Mouse (Mus musculus): ENCODE data around the gene Csf2rb2. TPM values are rescaled to one million over a fixed set of nuclear protein-coding genes. Genes with fewer than 3 reads are reported as not detected.

Gene Csf2rb2
- total and polyA plus RNA-seq, 2 experiments = 0.37 to 1.1 TPM

GRCm38 (mm10) chr15:78243061-78243460 lies 62.5 kb downstream of the Csf2rb2 start:
- Histone ChIP-seq H3K9ac (ENCODE audit: low read depth, low read length) (no peak overlapping the region), H3K79me2 (ENCODE audit: control insufficient read depth, insufficient read depth, low read length) (no peaks in the 10 kb centered on the region), H3K36me3 (ENCODE audit: control insufficient read depth, insufficient read depth, low read length) (no peaks in the 10 kb centered on the region), H3K27ac (replicated peaks; ENCODE audit: insufficient read depth, low read depth, low read length) (no peak overlapping the region), H3K4me3 (ENCODE audit: insufficient read depth, low read depth, low read length) (no peak overlapping the region), H3K27me3 (ENCODE audit: control insufficient read depth, insufficient read depth, low read length) (no peaks in the 10 kb centered on the region), H3K4me1 (ENCODE audit: control insufficient read depth, insufficient read depth, low read length) (no peaks in the 10 kb centered on the region)
- 77% methylated on average over 8 of the region's 8 CpGs for WGBS
- TF ChIP-seq CTCF (IDR thresholded peaks at IDR 0.05; ENCODE audit: low read depth, low read length) (no peak), POLR2A (IDR thresholded peaks at IDR 0.05; ENCODE audit: extremely low read depth, insufficient read depth, low read length) (no peak)
- DNase-seq (ENCODE audit: extremely low read depth, low read depth, low spot score) = no peak

- Histone ChIP-seq H3K4me3 (ENCODE audit: insufficient read depth, low read depth, low read length) (no peak overlapping the region), H3K36me3 (ENCODE audit: control insufficient read depth, insufficient read depth, low read length) (no peaks in the 10 kb centered on the region), H3K4me1 (ENCODE audit: control insufficient read depth, insufficient read depth, low read length) (no peaks in the 10 kb centered on the region), H3K27me3 (ENCODE audit: control insufficient read depth, insufficient read depth, low read length) (no peaks in the 10 kb centered on the region), H3K9ac (ENCODE audit: low read depth, low read length) (no peak overlapping the region), H3K27ac (replicated peaks; ENCODE audit: insufficient read depth, low read depth, low read length) (no peak overlapping the region), H3K79me2 (ENCODE audit: control insufficient read depth, insufficient read depth, low read length) (no peaks in the 10 kb centered on the region)
- 68% methylated on average over 11 of the region's 11 CpGs for WGBS
- DNase-seq (ENCODE audit: extremely low read depth, low read depth, low spot score) = no peak
- TF ChIP-seq POLR2A (IDR thresholded peaks at IDR 0.05; ENCODE audit: extremely low read depth, insufficient read depth, low read length) (no peak), CTCF (IDR thresholded peaks at IDR 0.05; ENCODE audit: low read depth, low read length) (no peak)
Observed at GRCm38 (mm10) chr15:78241335-78241734, 64.2 kb downstream of the Csf2rb2 start.

- no peak overlapping the region for H3K4me3 ChIP-seq (ENCODE audit: insufficient read depth, low read depth, low read length)
- H3K9ac ChIP-seq (ENCODE audit: low read depth, low read length) = no peak overlapping the region
- 69% methylated on average over 14 of the region's 14 CpGs for WGBS
- no peaks in the 10 kb centered on the region for H3K27me3 ChIP-seq (ENCODE audit: control insufficient read depth, insufficient read depth, low read length)
- H3K36me3 ChIP-seq (ENCODE audit: control insufficient read depth, insufficient read depth, low read length) = no peaks in the 10 kb centered on the region
- no peak overlapping the region for H3K27ac ChIP-seq (replicated peaks; ENCODE audit: insufficient read depth, low read depth, low read length)
- H3K4me1 ChIP-seq (ENCODE audit: control insufficient read depth, insufficient read depth, low read length) = no peaks in the 10 kb centered on the region
- no peak for DNase-seq (ENCODE audit: extremely low read depth, low read depth, low spot score)
- no peaks in the 10 kb centered on the region for H3K79me2 ChIP-seq (ENCODE audit: control insufficient read depth, insufficient read depth, low read length)
- TF ChIP-seq CTCF (IDR thresholded peaks at IDR 0.05; ENCODE audit: low read depth, low read length) = no peak
- no peak for TF ChIP-seq POLR2A (IDR thresholded peaks at IDR 0.05; ENCODE audit: extremely low read depth, insufficient read depth, low read length)
Observed at GRCm38 (mm10) chr15:78239956-78240617, 65.4 kb downstream of the Csf2rb2 start.

GRCm38 (mm10) chr15:78239453-78239852 lies 66.1 kb downstream of the Csf2rb2 start:
- Histone ChIP-seq H3K27me3 (ENCODE audit: control insufficient read depth, insufficient read depth, low read length) (no peaks in the 10 kb centered on the region), H3K4me3 (ENCODE audit: insufficient read depth, low read depth, low read length) (no peak overlapping the region), H3K79me2 (ENCODE audit: control insufficient read depth, insufficient read depth, low read length) (no peaks in the 10 kb centered on the region), H3K36me3 (ENCODE audit: control insufficient read depth, insufficient read depth, low read length) (no peaks in the 10 kb centered on the region), H3K4me1 (ENCODE audit: control insufficient read depth, insufficient read depth, low read length) (no peaks in the 10 kb centered on the region), H3K9ac (ENCODE audit: low read depth, low read length) (no peak overlapping the region), H3K27ac (replicated peaks; ENCODE audit: insufficient read depth, low read depth, low read length) (no peak overlapping the region)
- TF ChIP-seq POLR2A (IDR thresholded peaks at IDR 0.05; ENCODE audit: extremely low read depth, insufficient read depth, low read length) (no peak), CTCF (IDR thresholded peaks at IDR 0.05; ENCODE audit: low read depth, low read length) (peak; percentile 85)
- DNase-seq (ENCODE audit: extremely low read depth, low read depth, low spot score) = peak; percentile 62
- WGBS = 18% methylated on average over 10 of the region's 10 CpGs

GRCm38 (mm10) chr15:78234823-78235509 lies 70.6 kb downstream of the Csf2rb2 start:
- H3K4me1 ChIP-seq (ENCODE audit: control insufficient read depth, insufficient read depth, low read length) = no peaks in the 10 kb centered on the region
- H3K36me3 ChIP-seq (ENCODE audit: control insufficient read depth, insufficient read depth, low read length) = no peaks in the 10 kb centered on the region
- WGBS = 76% methylated on average over 5 of the region's 5 CpGs
- H3K27ac ChIP-seq (replicated peaks; ENCODE audit: insufficient read depth, low read depth, low read length) = no peak overlapping the region
- H3K4me3 ChIP-seq (ENCODE audit: insufficient read depth, low read depth, low read length) = no peak overlapping the region
- TF ChIP-seq POLR2A (IDR thresholded peaks at IDR 0.05; ENCODE audit: extremely low read depth, insufficient read depth, low read length) (no peak), CTCF (IDR thresholded peaks at IDR 0.05; ENCODE audit: low read depth, low read length) (no peak)
- no peak for DNase-seq (ENCODE audit: extremely low read depth, low read depth, low spot score)
- H3K9ac ChIP-seq (ENCODE audit: low read depth, low read length) = no peak overlapping the region
- H3K27me3 ChIP-seq (ENCODE audit: control insufficient read depth, insufficient read depth, low read length) = no peaks in the 10 kb centered on the region
- no peaks in the 10 kb centered on the region for H3K79me2 ChIP-seq (ENCODE audit: control insufficient read depth, insufficient read depth, low read length)

Other genes with a start within 250 kb of the Csf2rb2 start
- gene Cacng2, start 185.7 kb downstream of the Csf2rb2 start, total RNA-seq (2014; rRNA removed) = not detected in 2 replicates
- not detected in 2 replicates for gene Cacng2, start 185.7 kb downstream of the Csf2rb2 start, polyA plus RNA-seq (2012; rRNA removed)
- 5.9 and 6.6 TPM in 2 replicates for gene Ift27, start 131.6 kb downstream of the Csf2rb2 start, total RNA-seq (2014; rRNA removed)
- gene Ift27, start 131.6 kb downstream of the Csf2rb2 start, polyA plus RNA-seq (2012; rRNA removed) = 16.7 and 17.2 TPM in 2 replicates
- gene Pvalb, start 99.3 kb downstream of the Csf2rb2 start, total RNA-seq (2014; rRNA removed) = 1.5 TPM in 1 of 2 replicates, not detected in the other
- gene Pvalb, start 99.3 kb downstream of the Csf2rb2 start, polyA plus RNA-seq (2012; rRNA removed) = not detected in 2 replicates
- 2.1 and 3.2 TPM in 2 replicates for gene Ncf4, start 60.9 kb downstream of the Csf2rb2 start, total RNA-seq (2014; rRNA removed)
- 1.8 and 2.5 TPM in 2 replicates for gene Ncf4, start 60.9 kb downstream of the Csf2rb2 start, polyA plus RNA-seq (2012; rRNA removed)
- gene Csf2rb, start 20.0 kb upstream of the Csf2rb2 start, total RNA-seq (2014; rRNA removed) = 1.8 and 3.2 TPM in 2 replicates
- 2.1 and 3.6 TPM in 2 replicates for gene Csf2rb, start 20.0 kb upstream of the Csf2rb2 start, polyA plus RNA-seq (2012; rRNA removed)
- gene Tex33, start 90.2 kb upstream of the Csf2rb2 start, total RNA-seq (2014; rRNA removed) = not detected in 2 replicates
- not detected in 2 replicates for gene Tex33, start 90.2 kb upstream of the Csf2rb2 start, polyA plus RNA-seq (2012; rRNA removed)
- gene Tst, start 100.2 kb upstream of the Csf2rb2 start, total RNA-seq (2014; rRNA removed) = 303 and 343 TPM in 2 replicates
- 621 and 686 TPM in 2 replicates for gene Tst, start 100.2 kb upstream of the Csf2rb2 start, polyA plus RNA-seq (2012; rRNA removed)
- 86.0 and 106 TPM in 2 replicates for gene Mpst, start 100.7 kb upstream of the Csf2rb2 start, total RNA-seq (2014; rRNA removed)
- 377 and 408 TPM in 2 replicates for gene Mpst, start 100.7 kb upstream of the Csf2rb2 start, polyA plus RNA-seq (2012; rRNA removed)
- 1.2 and 2.6 TPM in 2 replicates for gene Kctd17, start 122.8 kb upstream of the Csf2rb2 start, total RNA-seq (2014; rRNA removed)
- gene Kctd17, start 122.8 kb upstream of the Csf2rb2 start, polyA plus RNA-seq (2012; rRNA removed) = 8.6 and 10.4 TPM in 2 replicates
- gene Tmprss6, start 162.9 kb upstream of the Csf2rb2 start, total RNA-seq (2014; rRNA removed) = 188 and 242 TPM in 2 replicates
- gene Tmprss6, start 162.9 kb upstream of the Csf2rb2 start, polyA plus RNA-seq (2012; rRNA removed) = 514 and 542 TPM in 2 replicates
- gene Il2rb, start 189.6 kb upstream of the Csf2rb2 start, total RNA-seq (2014; rRNA removed) = 0.83 and 1.1 TPM in 2 replicates
- 2.4 and 4.0 TPM in 2 replicates for gene Il2rb, start 189.6 kb upstream of the Csf2rb2 start, polyA plus RNA-seq (2012; rRNA removed)
- 0.28 and 0.54 TPM in 2 replicates for gene C1qtnf6, start 225.7 kb upstream of the Csf2rb2 start, total RNA-seq (2014; rRNA removed)
- 2.2 and 2.5 TPM in 2 replicates for gene C1qtnf6, start 225.7 kb upstream of the Csf2rb2 start, polyA plus RNA-seq (2012; rRNA removed)
- under 0.01 TPM in 1 of 2 replicates, not detected in the other for gene Sstr3, start 239.0 kb upstream of the Csf2rb2 start, total RNA-seq (2014; rRNA removed)
- gene Sstr3, start 239.0 kb upstream of the Csf2rb2 start, polyA plus RNA-seq (2012; rRNA removed) = not detected in 2 replicates